Mouse (Mus musculus) lung, adult 2 months (tissue): Measurements from ENCODE around the gene Scn11a. TPM values are rescaled to one million over a fixed set of nuclear protein-coding genes. Genes with fewer than 3 reads are reported as not detected.
A peak's percentile ranks its signal among the peaks of the same experiment; 100 is the strongest.

Experiments
- DNase-seq: peaks from one replicate; pipeline ENCODE4 v3.0.0; 2022
- H3K4me1 ChIP-seq: fragments of 200-500 bp; 2 replicates; pipeline ENCODE4 v1.6.1; 2011; ENCODE audit warnings: low read length; ENCODE audit not compliant: control insufficient read depth, insufficient read depth
- H3K4me3 ChIP-seq: fragments of 200-500 bp; replicated peaks from 2 replicates; pipeline ENCODE3; 2011; ENCODE audit warnings: low read depth, mild to moderate bottlenecking, control low read depth, low read length; ENCODE audit errors: extremely low read depth
- CTCF ChIP-seq: fragments of 200-500 bp; IDR thresholded peaks from 2 replicates; pipeline ENCODE4 v1.5.1; 2011; ENCODE audit warnings: mild to moderate bottlenecking, low read length, control low read depth; ENCODE audit not compliant: insufficient read depth
- POLR2A ChIP-seq: fragments of 200-500 bp; IDR thresholded peaks from 2 replicates; pipeline ENCODE4 v1.6.1; 2011; ENCODE audit warnings: low read depth, mild to moderate bottlenecking, control low read depth, low read length, borderline replicate concordance; ENCODE audit errors: extremely low read depth
- WGBS: fragments of 180-500 bp; shearing (Covaris S2); methylation state at CpG from one replicate; pipeline ENCODE4 v1.1.7; 2018; 5-methylcytosine and 5-hydroxymethylcytosine counted together
- polyA plus RNA-seq: library from polyadenylated mRNA; depleted of rRNA; stranded (reverse); fragments of >200 nt; gene quantifications from 2 replicates; pipeline ENCODE4 v1.2.3, GENCODE M21; 2012; rRNA removed

Gene Scn11a
- polyA plus RNA-seq, 1 experiment = 0.02 TPM

GRCm38 (mm10) chr9:119706700-119707099 is 118.6 kb downstream of the Scn11a start:
- 13% methylated on average over 6 of the region's 6 CpGs for WGBS
- Histone ChIP-seq H3K4me3 (no peak overlapping the region), H3K4me1 (no peaks in the 10 kb centered on the region)
- TF ChIP-seq CTCF = no peak
- TF ChIP-seq POLR2A = no peak
- DNase-seq = peak; percentile 14

Other genes with a start within 250 kb of the Scn11a start
- 6.8 and 9.8 TPM in 2 replicates for gene Scn5a, start 246.4 kb downstream of the Scn11a start, polyA plus RNA-seq
- 0.09 and 0.32 TPM in 2 replicates for gene Scn10a, start 106.1 kb downstream of the Scn11a start, polyA plus RNA-seq
- 35.9 and 47.3 TPM in 2 replicates for gene Wdr48, start 69.4 kb upstream of the Scn11a start, polyA plus RNA-seq
- gene Gorasp1, start 112.1 kb upstream of the Scn11a start, polyA plus RNA-seq = 15.7 and 16.2 TPM in 2 replicates
- 9.5 and 11.4 TPM in 2 replicates for gene Ttc21a, start 112.2 kb upstream of the Scn11a start, polyA plus RNA-seq
- gene Csrnp1, start 159.2 kb upstream of the Scn11a start, polyA plus RNA-seq = 53.3 and 110 TPM in 2 replicates
- 0.62 and 2.7 TPM in 2 replicates for gene Xirp1, start 198.1 kb upstream of the Scn11a start, polyA plus RNA-seq
- 8.4 and 10.9 TPM in 2 replicates for gene Cx3cr1, start 244.4 kb upstream of the Scn11a start, polyA plus RNA-seq